Mouse (Mus musculus): ENCODE data around the gene Crocc2. TPM values are rescaled to one million over a fixed set of nuclear protein-coding genes. Genes with fewer than 3 reads are reported as not detected.

The Crocc2 gene
- polyA plus RNA-seq, 1 experiment = 0.06 TPM

DNA sequence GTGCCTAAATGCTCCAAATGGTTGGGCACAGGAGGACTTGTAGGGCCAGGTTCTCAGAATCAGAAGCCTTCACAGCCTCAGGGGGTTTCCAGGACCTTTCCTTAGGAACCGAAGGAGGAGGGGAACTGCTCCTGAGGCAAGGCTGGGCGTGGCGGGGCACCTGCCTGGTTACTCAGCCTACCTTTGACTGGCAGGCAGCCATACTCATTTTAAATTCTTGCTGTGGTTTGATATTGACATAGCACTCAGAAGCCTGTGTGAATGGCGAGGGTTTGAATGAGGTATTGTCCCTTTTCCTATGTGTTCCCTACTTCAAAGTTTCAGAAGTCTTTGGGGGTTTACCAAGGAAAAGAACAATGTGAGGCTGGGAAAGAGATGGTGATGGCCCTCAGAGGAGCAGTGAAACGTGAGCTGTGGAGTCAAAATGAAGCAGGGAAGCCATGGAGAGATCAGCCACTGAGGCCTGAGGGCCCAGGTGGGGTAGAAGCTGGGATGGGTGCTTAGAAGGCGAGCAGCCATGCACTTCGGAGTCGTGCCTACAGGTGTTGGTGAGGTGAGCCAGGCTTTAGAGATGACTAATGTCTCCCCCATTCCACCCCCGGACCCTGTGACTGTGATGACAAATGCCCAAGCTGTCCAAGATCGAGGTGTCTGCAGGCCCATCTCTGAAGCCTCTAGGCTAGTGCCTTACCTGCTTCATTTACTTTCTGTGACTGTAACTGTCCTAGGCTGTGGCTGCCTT lies 38.1 kb upstream of the Crocc2 start:
- H3K27ac ChIP-seq (ENCODE audit: control insufficient read depth, insufficient read depth, low read depth, low read length) = no peak overlapping the region
- TF ChIP-seq POLR2A (IDR thresholded peaks at IDR 0.05; ENCODE audit: control insufficient read depth, low read depth, low read length) (no peak), CTCF (IDR thresholded peaks at IDR 0.05; ENCODE audit: control insufficient read depth, insufficient read depth, insufficient replicate concordance, low read depth, low read length) (no peak)
- H3K4me3 ChIP-seq (ENCODE audit: control insufficient read depth, low read depth, low read length) = no peak overlapping the region
- no peaks in the 10 kb centered on the region for H3K36me3 ChIP-seq (ENCODE audit: control insufficient read depth, insufficient read depth, low read length)
- H3K4me1 ChIP-seq (ENCODE audit: control insufficient read depth, insufficient read depth, low read length) = no peaks in the 10 kb centered on the region
- H3K27me3 ChIP-seq (ENCODE audit: control insufficient read depth, insufficient read depth, low read length) = no peaks in the 10 kb centered on the region

DNA sequence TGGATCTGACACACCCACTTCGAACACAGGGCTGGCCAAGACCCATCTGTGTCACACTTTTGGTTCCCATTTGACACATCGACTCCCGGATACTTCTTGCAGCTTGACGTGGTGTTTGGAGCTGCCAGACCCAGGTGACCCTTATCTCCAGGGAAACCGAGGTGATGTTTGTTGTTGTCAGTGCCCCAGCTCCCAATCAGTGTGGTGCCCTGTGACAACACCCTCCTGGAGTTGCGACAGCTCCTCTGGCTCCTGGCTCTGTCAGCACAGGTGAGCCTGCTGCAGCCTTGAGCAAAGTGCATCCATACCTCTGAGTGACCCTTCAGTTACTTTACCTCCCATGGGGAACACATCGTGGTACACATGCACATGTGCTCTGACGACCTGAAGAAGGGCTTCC lies 35.8 kb upstream of the Crocc2 start:
- H3K4me3 ChIP-seq (ENCODE audit: control insufficient read depth, low read depth, low read length) = no peak overlapping the region
- TF ChIP-seq CTCF (IDR thresholded peaks at IDR 0.05; ENCODE audit: control insufficient read depth, insufficient read depth, insufficient replicate concordance, low read depth, low read length) = no peak
- no peak for TF ChIP-seq POLR2A (IDR thresholded peaks at IDR 0.05; ENCODE audit: control insufficient read depth, low read depth, low read length)
- H3K4me1 ChIP-seq (ENCODE audit: control insufficient read depth, insufficient read depth, low read length) = no peaks in the 10 kb centered on the region
- no peaks in the 10 kb centered on the region for H3K27me3 ChIP-seq (ENCODE audit: control insufficient read depth, insufficient read depth, low read length)
- H3K36me3 ChIP-seq (ENCODE audit: control insufficient read depth, insufficient read depth, low read length) = no peaks in the 10 kb centered on the region
- no peak overlapping the region for H3K27ac ChIP-seq (ENCODE audit: control insufficient read depth, insufficient read depth, low read depth, low read length)

DNA sequence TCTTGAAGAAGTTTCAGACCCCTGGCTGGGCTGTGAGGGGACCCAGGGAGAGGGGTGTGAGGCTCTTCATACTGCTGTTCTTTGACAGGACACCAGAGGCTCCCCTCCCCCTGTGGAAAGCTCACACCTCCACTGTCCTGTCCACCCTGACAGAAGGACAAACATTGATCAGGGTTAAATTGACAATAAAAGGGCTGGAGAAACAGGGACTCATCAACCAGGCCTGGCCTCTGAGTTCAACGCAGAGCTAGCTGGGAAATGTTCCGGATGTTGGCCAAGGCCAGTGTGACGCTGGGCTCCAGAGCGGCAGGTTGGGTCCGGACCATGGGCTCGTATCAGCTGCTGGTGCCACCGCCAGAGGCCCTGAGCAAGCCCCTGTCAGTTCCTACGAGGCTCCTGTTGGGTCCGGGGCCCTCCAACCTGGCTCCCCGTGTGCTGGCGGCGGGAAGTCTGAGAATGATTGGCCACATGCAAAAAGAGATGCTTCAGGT lies 33.4 kb upstream of the Crocc2 start, which contains the start of gene Agxt:
Gene Agxt (plus strand): TSS at position 205 of the 491 bp plus-strand sequence.
- TF ChIP-seq POLR2A (IDR thresholded peaks at IDR 0.05; ENCODE audit: control insufficient read depth, low read depth, low read length) (no peak), CTCF (IDR thresholded peaks at IDR 0.05; ENCODE audit: control insufficient read depth, insufficient read depth, insufficient replicate concordance, low read depth, low read length) (no peak)
- no peaks in the 10 kb centered on the region for H3K36me3 ChIP-seq (ENCODE audit: control insufficient read depth, insufficient read depth, low read length)
- H3K4me3 ChIP-seq (ENCODE audit: control insufficient read depth, low read depth, low read length) = no peak within 1 kb of the TSS
- no peaks in the 10 kb centered on the region for H3K4me1 ChIP-seq (ENCODE audit: control insufficient read depth, insufficient read depth, low read length)
- no peak within 1 kb of the TSS for H3K27ac ChIP-seq (ENCODE audit: control insufficient read depth, insufficient read depth, low read depth, low read length)
- no peaks in the 10 kb centered on the region for H3K27me3 ChIP-seq (ENCODE audit: control insufficient read depth, insufficient read depth, low read length)

DNA sequence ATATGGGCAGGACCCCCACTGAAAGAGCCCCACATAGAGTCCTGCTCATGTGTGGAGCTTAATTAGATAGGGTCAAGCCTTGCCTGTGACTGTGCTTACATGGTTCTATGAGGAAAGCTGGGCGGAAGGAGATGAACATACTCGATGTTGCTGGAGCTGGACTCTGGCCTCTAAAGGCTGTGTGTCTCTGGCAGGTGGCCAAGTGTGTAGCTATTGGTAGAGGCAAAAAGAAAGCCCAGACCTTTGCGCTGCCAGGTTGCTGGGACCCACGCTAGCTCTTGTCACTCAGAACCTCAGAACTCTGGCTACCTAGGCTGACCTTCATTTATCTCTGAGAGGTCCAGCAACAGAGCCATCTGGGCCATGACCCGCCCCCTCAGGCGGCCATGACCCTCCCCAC lies 30.0 kb upstream of the Crocc2 start:
- no peaks in the 10 kb centered on the region for H3K4me1 ChIP-seq (ENCODE audit: control insufficient read depth, insufficient read depth, low read length)
- no peak overlapping the region for H3K27ac ChIP-seq (ENCODE audit: control insufficient read depth, insufficient read depth, low read depth, low read length)
- H3K27me3 ChIP-seq (ENCODE audit: control insufficient read depth, insufficient read depth, low read length) = no peaks in the 10 kb centered on the region
- no peaks in the 10 kb centered on the region for H3K36me3 ChIP-seq (ENCODE audit: control insufficient read depth, insufficient read depth, low read length)
- TF ChIP-seq CTCF (IDR thresholded peaks at IDR 0.05; ENCODE audit: control insufficient read depth, insufficient read depth, insufficient replicate concordance, low read depth, low read length) = no peak
- no peak for TF ChIP-seq POLR2A (IDR thresholded peaks at IDR 0.05; ENCODE audit: control insufficient read depth, low read depth, low read length)
- no peak overlapping the region for H3K4me3 ChIP-seq (ENCODE audit: control insufficient read depth, low read depth, low read length)

DNA sequence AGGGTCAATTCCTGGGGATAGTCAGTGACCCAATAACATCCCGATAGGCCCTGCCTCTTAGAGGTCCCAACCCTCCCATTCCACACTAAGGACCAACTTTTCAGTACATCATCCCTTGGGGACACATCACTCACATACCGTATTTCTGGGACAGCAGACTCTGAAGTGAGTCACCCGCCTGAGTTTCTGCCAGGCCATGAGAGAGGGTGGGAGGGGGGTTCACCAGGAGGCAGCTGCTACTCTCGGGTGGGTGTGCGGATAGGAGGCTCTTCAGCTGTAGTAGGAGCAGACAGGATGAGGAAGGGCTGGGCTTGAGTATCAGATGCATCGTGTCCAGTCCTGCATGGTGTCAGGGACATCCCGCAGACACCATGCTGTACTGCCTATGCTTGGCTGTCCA lies 28.8 kb upstream of the Crocc2 start:
- Histone ChIP-seq H3K4me3 (ENCODE audit: control insufficient read depth, low read depth, low read length) (no peak overlapping the region), H3K27ac (ENCODE audit: control insufficient read depth, insufficient read depth, low read depth, low read length) (no peak overlapping the region), H3K27me3 (ENCODE audit: control insufficient read depth, insufficient read depth, low read length) (no peaks in the 10 kb centered on the region), H3K4me1 (ENCODE audit: control insufficient read depth, insufficient read depth, low read length) (no peaks in the 10 kb centered on the region), H3K36me3 (ENCODE audit: control insufficient read depth, insufficient read depth, low read length) (no peaks in the 10 kb centered on the region)
- no peak for TF ChIP-seq CTCF (IDR thresholded peaks at IDR 0.05; ENCODE audit: control insufficient read depth, insufficient read depth, insufficient replicate concordance, low read depth, low read length)
- no peak for TF ChIP-seq POLR2A (IDR thresholded peaks at IDR 0.05; ENCODE audit: control insufficient read depth, low read depth, low read length)

DNA sequence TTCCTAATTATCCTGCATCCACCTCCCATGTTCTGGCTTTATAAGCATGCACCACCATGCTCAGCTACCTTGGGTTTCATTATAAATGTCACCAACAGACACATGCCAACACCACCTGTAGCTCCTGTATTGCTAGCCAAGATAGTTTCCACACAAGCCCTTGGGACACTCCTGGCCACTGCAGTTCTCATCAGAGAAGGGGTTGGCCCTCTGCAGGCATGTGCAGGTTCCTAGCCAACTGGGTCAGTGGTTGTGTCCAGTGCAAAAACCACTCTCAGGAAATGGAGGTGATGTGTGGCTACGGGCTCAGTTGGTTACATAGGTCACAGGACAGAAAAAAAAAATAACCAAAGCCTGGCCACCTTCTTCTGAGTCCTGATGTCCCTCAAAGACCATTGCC lies 25.7 kb upstream of the Crocc2 start:
- H3K4me1 ChIP-seq (ENCODE audit: control insufficient read depth, insufficient read depth, low read length) = no peaks in the 10 kb centered on the region
- no peaks in the 10 kb centered on the region for H3K27me3 ChIP-seq (ENCODE audit: control insufficient read depth, insufficient read depth, low read length)
- TF ChIP-seq POLR2A (IDR thresholded peaks at IDR 0.05; ENCODE audit: control insufficient read depth, low read depth, low read length) (no peak), CTCF (IDR thresholded peaks at IDR 0.05; ENCODE audit: control insufficient read depth, insufficient read depth, insufficient replicate concordance, low read depth, low read length) (no peak)
- no peak overlapping the region for H3K27ac ChIP-seq (ENCODE audit: control insufficient read depth, insufficient read depth, low read depth, low read length)
- H3K4me3 ChIP-seq (ENCODE audit: control insufficient read depth, low read depth, low read length) = no peak overlapping the region
- no peaks in the 10 kb centered on the region for H3K36me3 ChIP-seq (ENCODE audit: control insufficient read depth, insufficient read depth, low read length)

DNA sequence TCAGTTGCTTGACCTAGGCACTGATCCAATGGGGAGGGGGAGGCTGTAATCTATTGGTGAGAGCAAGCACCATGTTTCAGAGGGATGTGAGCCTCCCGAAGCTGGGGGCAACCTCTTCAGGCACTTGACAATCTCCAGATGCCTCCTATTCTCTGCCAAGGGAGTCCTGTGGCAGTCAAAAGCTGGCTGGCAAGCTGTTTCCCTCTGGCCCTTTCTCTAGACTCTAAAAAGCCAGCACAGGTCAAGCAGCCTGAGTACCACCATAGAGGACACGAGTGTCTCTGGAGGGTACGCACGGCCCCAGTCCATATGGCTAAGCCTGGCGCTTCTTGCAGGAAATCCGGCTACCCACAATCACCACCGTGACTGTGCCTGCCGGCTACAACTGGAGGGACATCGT lies 24.3 kb upstream of the Crocc2 start:
- Histone ChIP-seq H3K36me3 (ENCODE audit: control insufficient read depth, insufficient read depth, low read length) (no peaks in the 10 kb centered on the region), H3K4me1 (ENCODE audit: control insufficient read depth, insufficient read depth, low read length) (no peaks in the 10 kb centered on the region), H3K27ac (ENCODE audit: control insufficient read depth, insufficient read depth, low read depth, low read length) (no peak overlapping the region), H3K27me3 (ENCODE audit: control insufficient read depth, insufficient read depth, low read length) (no peaks in the 10 kb centered on the region), H3K4me3 (ENCODE audit: control insufficient read depth, low read depth, low read length) (no peak overlapping the region)
- TF ChIP-seq POLR2A (IDR thresholded peaks at IDR 0.05; ENCODE audit: control insufficient read depth, low read depth, low read length) (no peak), CTCF (IDR thresholded peaks at IDR 0.05; ENCODE audit: control insufficient read depth, insufficient read depth, insufficient replicate concordance, low read depth, low read length) (no peak)
